Mouse (Mus musculus): ENCODE data around the gene Tmem119. TPM values are rescaled to one million over a fixed set of nuclear protein-coding genes. Genes with fewer than 3 reads are reported as not detected.

The Tmem119 gene
- polyA plus RNA-seq, 2 experiments from 2014 or later = not detected

GRCm38 (mm10) chr5:113755347-113756030, 44.8 kb downstream of the Tmem119 start:
- no peak for ATAC-seq

GRCm38 (mm10) chr5:113751521-113752157, 48.7 kb downstream of the Tmem119 start:
- no peak for ATAC-seq

GRCm38 (mm10) chr5:113748556-113749331, 51.6 kb downstream of the Tmem119 start:
- no peak for ATAC-seq

- ATAC-seq = no peak
Measured at GRCm38 (mm10) chr5:113747629-113748028, 52.7 kb downstream of the Tmem119 start.

Other genes with a start within 250 kb of the Tmem119 start
- not detected for gene Cmklr1, start 150.1 kb downstream of the Tmem119 start, polyA plus RNA-seq (2017; shearing (Covaris generic))
- gene 1700069L16Rik, start 75.7 kb downstream of the Tmem119 start, polyA plus RNA-seq (2017; shearing (Covaris generic)) = not detected
- gene Ficd, start 64.7 kb downstream of the Tmem119 start, polyA plus RNA-seq (2017; shearing (Covaris generic)) = 1 to 10 TPM; 3.9 to 8.6 TPM
- 10 to 100 TPM; 13.6 to 15.4 TPM for gene Sart3, start 28.0 kb downstream of the Tmem119 start, polyA plus RNA-seq (2017; shearing (Covaris generic))
- gene Iscu, start 27.8 kb downstream of the Tmem119 start, polyA plus RNA-seq (2017; shearing (Covaris generic)) = 10 to 100 TPM in 1 of 2 experiments, 1 to 10 TPM in 1; 7.1 to 10.8 TPM
- gene Selplg, start 32.1 kb upstream of the Tmem119 start, polyA plus RNA-seq (2017; shearing (Covaris generic)) = 100 to 1,000 TPM; 473 to 498 TPM
- 10 to 100 TPM; 43.2 to 59.6 TPM for gene Coro1c, start 108.2 kb upstream of the Tmem119 start, polyA plus RNA-seq (2017; shearing (Covaris generic))
- gene Ssh1, start 193.4 kb upstream of the Tmem119 start, polyA plus RNA-seq (2017; shearing (Covaris generic)) = 10 to 100 TPM; 13.0 to 14.6 TPM
- gene Dao, start 203.2 kb upstream of the Tmem119 start, polyA plus RNA-seq (2017; shearing (Covaris generic)) = 1 to 10 TPM in 1 of 2 experiments, under 1 TPM in 1; 0.56 to 1.4 TPM